Mouse (Mus musculus) subcutaneous adipose tissue, adult 2 months (tissue): ENCODE data around the gene Cyp2c39. TPM values are rescaled to one million over a fixed set of nuclear protein-coding genes. Genes with fewer than 3 reads are reported as not detected.

Experiments used
- polyA plus RNA-seq: library from polyadenylated mRNA; depleted of rRNA; stranded (reverse); fragments of >200 nt; gene quantifications from 2 replicates; pipeline ENCODE4 v1.2.3, GENCODE M21; 2012; ENCODE audit warnings: low replicate concordance; rRNA removed

The Cyp2c39 gene
- polyA plus RNA-seq: not detected in 2 replicates

GRCm38 (mm10) chr19:39510534-39510933 is at the start of gene Cyp2c39:
Gene Cyp2c39, plus strand, starts transcription at chr19:39510862.

GRCm38 (mm10) chr19:39462941-39463340 is 47.7 kb upstream of the Cyp2c39 start, which contains the start of gene Cyp2c38:
Gene Cyp2c38, minus strand, starts transcription at chr19:39463075.

Other genes with a start within 250 kb of the Cyp2c39 start
- gene Cyp2c29, start 241.5 kb upstream of the Cyp2c39 start, polyA plus RNA-seq: 0.24 TPM in 1 of 2 replicates, not detected in the other
- not detected in 2 replicates for gene Cyp2c38, start 47.8 kb upstream of the Cyp2c39 start, polyA plus RNA-seq
- gene Cyp2c67, start 138.2 kb downstream of the Cyp2c39 start, polyA plus RNA-seq: not detected in 2 replicates
- not detected in 2 replicates for gene Cyp2c68, start 230.2 kb downstream of the Cyp2c39 start, polyA plus RNA-seq